Mouse (Mus musculus): ENCODE results near the gene Zfp994. TPM values are rescaled to one million over a fixed set of nuclear protein-coding genes. Genes with fewer than 3 reads are reported as not detected.
"Not testable (repeated sequence)": the region's sequence is repeated elsewhere in the genome, so short reads cannot be mapped to it uniquely, and the experiment has no call there.

Gene Zfp994
- polyA plus RNA-seq (2014; fragmentation: Nextera tagmentation; extraction: Ambion mirVana), result 3.6 and 4.6 TPM in 2 replicates

DNA sequence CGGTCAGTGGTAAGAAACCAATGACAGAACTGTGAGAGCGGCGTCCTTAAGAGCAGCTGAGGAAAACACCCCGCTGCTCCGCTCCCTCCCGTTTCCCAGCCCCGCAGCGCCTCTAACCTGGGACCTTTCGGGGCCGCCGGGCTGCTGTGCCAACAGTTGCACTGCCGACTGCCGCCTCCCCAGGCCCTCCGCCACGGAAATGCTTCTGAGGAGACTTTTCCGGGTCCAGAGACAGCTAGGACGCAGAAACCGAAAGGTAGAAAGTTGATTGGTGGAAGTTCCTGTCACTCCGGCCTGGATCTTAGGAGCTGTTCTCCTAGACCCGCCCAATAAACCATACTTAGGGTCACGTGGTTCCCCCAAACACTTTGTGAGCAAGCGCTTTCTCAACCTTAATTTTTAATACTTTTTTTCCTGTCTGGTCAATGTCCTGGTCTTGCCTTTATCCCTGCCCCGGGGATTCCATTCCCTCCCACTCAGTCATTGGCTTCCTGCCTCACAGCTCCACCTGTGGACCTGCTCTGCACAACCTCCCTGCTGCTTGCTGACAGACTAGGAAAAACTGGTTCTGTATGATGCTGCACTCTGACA lies at the start of gene Zfp994:
Gene Zfp994, minus strand, starts transcription at position 195 of the 591 bp plus-strand sequence.
- H3K4me1 ChIP-seq (ENCODE audit: control insufficient read depth, insufficient read depth, low read length); H3K36me3 ChIP-seq (ENCODE audit: control insufficient read depth, insufficient read depth, low read length); H3K9me3 ChIP-seq (ENCODE audit: control insufficient read depth, low read depth, low read length); H3K27me3 ChIP-seq (ENCODE audit: control insufficient read depth, insufficient read depth, low read length); H3K9ac ChIP-seq (replicated peaks; ENCODE audit: low read depth, low read length): not testable (repeated sequence)
- Histone ChIP-seq H3K27ac (ENCODE audit: low read length) (peak within 1 kb of the TSS; percentile 66; the same call in 1 of the 2 replicates), H3K4me3 (ENCODE audit: low read depth, low read length) (peak within 1 kb of the TSS; percentile 49), H3K4me2 (replicated peaks; ENCODE audit: low read depth, low read length) (peak within 1 kb of the TSS; percentile 29)
- WGBS, result under 1% methylated on average over 23 of the region's 23 CpGs
- peak; percentile 100 for ATAC-seq (ENCODE audit: insufficient number of reproducible peaks, insufficient read depth, low FRiP score, low read depth)

DNA sequence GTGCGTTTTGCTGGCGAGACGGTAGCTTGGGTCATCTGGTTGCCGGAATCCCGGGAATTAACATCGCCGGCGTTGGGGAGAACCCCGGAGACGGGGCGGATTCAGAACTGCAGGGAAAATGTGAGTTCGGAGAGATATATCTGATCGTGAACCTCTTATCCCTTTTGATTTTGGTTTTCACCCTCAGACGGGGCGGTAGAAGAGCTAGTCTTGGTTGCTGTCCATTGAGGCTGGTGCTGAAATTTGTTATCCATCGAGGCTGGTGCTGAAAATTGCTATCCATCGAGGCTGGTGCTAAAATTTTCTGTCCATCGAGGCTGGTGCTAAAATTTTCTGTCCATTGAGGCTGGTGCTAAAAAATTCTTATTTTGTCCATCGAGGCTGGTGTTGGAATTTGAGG lies 5.3 kb upstream of the Zfp994 start:
- not testable (repeated sequence) for H3K9me3 ChIP-seq (ENCODE audit: control insufficient read depth, low read depth, low read length); H3K27ac ChIP-seq (ENCODE audit: low read length); H3K4me2 ChIP-seq (replicated peaks; ENCODE audit: low read depth, low read length); H3K27me3 ChIP-seq (ENCODE audit: control insufficient read depth, insufficient read depth, low read length); H3K36me3 ChIP-seq (ENCODE audit: control insufficient read depth, insufficient read depth, low read length); ATAC-seq (ENCODE audit: insufficient number of reproducible peaks, insufficient read depth, low FRiP score, low read depth); H3K4me3 ChIP-seq (ENCODE audit: low read depth, low read length); H3K9ac ChIP-seq (replicated peaks; ENCODE audit: low read depth, low read length); H3K4me1 ChIP-seq (ENCODE audit: control insufficient read depth, insufficient read depth, low read length)
- 59% methylated on average over 18 of the region's 19 CpGs for WGBS

DNA sequence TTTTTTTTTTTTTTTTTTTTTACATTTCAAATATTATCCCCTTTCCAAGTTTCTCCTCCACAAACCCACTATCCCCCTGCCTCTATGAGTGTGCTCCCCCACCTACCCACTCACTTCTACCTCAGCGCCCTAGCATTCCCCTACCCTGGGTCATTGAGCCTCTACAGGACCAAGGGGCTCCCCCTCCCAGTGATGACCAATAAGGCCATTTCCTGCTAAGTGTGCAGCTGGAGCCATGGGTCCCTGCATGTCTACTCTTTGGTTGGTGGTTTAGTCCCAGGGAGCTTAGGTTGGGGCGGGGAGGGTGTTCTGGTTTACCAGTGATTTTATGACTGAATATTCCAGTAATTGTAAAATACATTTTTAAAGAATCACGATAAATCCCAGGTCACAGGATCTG lies 401 bp downstream of the Zfp994 start:
- ATAC-seq (ENCODE audit: insufficient number of reproducible peaks, insufficient read depth, low FRiP score, low read depth), result peak; percentile 77
- not testable (repeated sequence) for H3K36me3 ChIP-seq (ENCODE audit: control insufficient read depth, insufficient read depth, low read length); H3K9me3 ChIP-seq (ENCODE audit: control insufficient read depth, low read depth, low read length); H3K27ac ChIP-seq (ENCODE audit: low read length); H3K9ac ChIP-seq (replicated peaks; ENCODE audit: low read depth, low read length); H3K27me3 ChIP-seq (ENCODE audit: control insufficient read depth, insufficient read depth, low read length); H3K4me1 ChIP-seq (ENCODE audit: control insufficient read depth, insufficient read depth, low read length)
- peak overlapping the region; percentile 49 for H3K4me3 ChIP-seq (ENCODE audit: low read depth, low read length)
- WGBS, result 2% methylated on average over 3 of the region's 3 CpGs
- H3K4me2 ChIP-seq (replicated peaks; ENCODE audit: low read depth, low read length), result peak overlapping the region; percentile 29

DNA sequence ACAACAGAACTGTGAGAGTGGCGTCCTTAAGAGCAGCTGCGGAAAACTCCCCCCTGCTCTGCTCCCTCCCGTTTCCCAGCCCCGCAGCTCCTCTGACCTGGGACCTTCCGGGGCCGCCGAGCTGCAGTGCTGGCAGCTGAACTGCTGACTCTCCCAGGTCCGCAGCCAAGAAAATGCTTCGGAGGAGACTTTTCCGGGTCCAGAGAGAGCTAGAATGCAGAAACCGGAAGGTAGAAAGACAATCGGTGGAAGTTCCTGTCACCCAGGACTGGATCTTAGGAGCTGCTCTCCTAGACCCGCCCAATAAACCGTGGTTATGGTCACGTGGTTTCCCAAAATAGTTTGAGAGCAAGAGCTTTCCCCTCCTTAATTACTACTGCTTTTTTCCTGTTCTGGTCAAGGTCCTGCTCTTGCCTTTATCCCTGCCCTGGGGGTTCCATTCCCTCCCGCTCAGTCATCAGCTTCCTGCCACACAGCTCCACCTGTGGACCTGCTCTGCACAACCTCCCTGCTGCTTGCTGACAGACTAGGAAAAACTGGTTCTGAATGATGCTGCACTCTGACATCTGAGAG lies 59.6 kb downstream of the Zfp994 start, which contains the start of gene Zfp947:
Gene Zfp947, minus strand, starts transcription at position 469 of the 573 bp plus-strand sequence.
- not testable (repeated sequence) for H3K27me3 ChIP-seq (ENCODE audit: control insufficient read depth, insufficient read depth, low read length); H3K9ac ChIP-seq (replicated peaks; ENCODE audit: low read depth, low read length); H3K9me3 ChIP-seq (ENCODE audit: control insufficient read depth, low read depth, low read length); H3K4me1 ChIP-seq (ENCODE audit: control insufficient read depth, insufficient read depth, low read length); H3K36me3 ChIP-seq (ENCODE audit: control insufficient read depth, insufficient read depth, low read length)
- WGBS, result under 1% methylated on average over 16 of the region's 16 CpGs
- peak within 1 kb of the TSS; percentile 58; the same call in 1 of the 2 replicates for H3K27ac ChIP-seq (ENCODE audit: low read length)
- peak; percentile 90 for ATAC-seq (ENCODE audit: insufficient number of reproducible peaks, insufficient read depth, low FRiP score, low read depth)
- peak within 1 kb of the TSS; percentile 43 for H3K4me3 ChIP-seq (ENCODE audit: low read depth, low read length)
- peak within 1 kb of the TSS; percentile 37 for H3K4me2 ChIP-seq (replicated peaks; ENCODE audit: low read depth, low read length)

DNA sequence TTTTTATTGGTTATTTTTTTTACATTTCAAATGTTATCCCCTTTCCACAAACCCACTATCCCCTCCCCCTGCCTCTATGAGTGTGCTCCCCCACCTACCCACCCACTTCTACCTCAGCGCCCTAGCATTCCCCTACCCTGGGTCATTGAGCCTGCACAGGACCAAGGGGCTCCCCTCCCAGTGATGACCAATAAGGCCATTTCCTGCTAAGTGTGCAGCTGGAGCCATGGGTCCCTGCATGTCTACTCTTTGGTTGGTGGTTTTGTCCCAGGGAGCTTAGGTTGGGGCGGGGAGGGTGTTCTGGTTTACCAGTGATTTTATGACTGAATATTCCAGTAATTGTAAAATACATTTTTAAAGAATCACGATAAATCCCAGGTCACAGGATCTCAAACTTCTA lies 60.1 kb downstream of the Zfp994 start:
- not testable (repeated sequence) for H3K27me3 ChIP-seq (ENCODE audit: control insufficient read depth, insufficient read depth, low read length); H3K9me3 ChIP-seq (ENCODE audit: control insufficient read depth, low read depth, low read length); H3K36me3 ChIP-seq (ENCODE audit: control insufficient read depth, insufficient read depth, low read length); H3K9ac ChIP-seq (replicated peaks; ENCODE audit: low read depth, low read length); H3K4me1 ChIP-seq (ENCODE audit: control insufficient read depth, insufficient read depth, low read length)
- ATAC-seq (ENCODE audit: insufficient number of reproducible peaks, insufficient read depth, low FRiP score, low read depth), result peak; percentile 50; the same call in 1 of the 2 replicates
- Histone ChIP-seq H3K4me3 (ENCODE audit: low read depth, low read length) (peak overlapping the region; percentile 43), H3K27ac (ENCODE audit: low read length) (peak overlapping the region; percentile 58; the same call in 1 of the 2 replicates), H3K4me2 (replicated peaks; ENCODE audit: low read depth, low read length) (peak overlapping the region; percentile 37)
- WGBS, result 5% methylated on average over 3 of the region's 3 CpGs

DNA sequence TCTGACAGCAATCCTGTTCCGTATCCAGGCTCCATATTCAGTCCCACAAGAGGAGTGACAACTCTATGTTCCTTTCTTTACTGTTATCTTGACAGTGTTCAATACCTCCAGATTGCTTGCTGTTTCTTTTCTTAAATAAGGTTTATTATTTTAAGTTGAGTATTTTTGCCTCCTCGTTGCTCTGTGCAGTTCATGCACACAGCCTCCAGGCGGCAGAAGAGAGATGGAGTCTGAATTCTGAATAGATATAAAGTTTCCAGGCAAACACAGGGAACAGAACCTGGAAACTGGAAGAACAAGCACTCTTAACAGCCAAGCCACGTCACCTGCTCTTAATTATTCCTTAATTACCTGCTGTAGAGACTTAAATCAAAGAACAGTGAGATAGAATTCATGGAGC lies 71.5 kb downstream of the Zfp994 start:
- WGBS, result 70% methylated on average over 2 of the region's 4 CpGs
- H3K4me3 ChIP-seq (ENCODE audit: low read depth, low read length); ATAC-seq (ENCODE audit: insufficient number of reproducible peaks, insufficient read depth, low FRiP score, low read depth); H3K9me3 ChIP-seq (ENCODE audit: control insufficient read depth, low read depth, low read length); H3K36me3 ChIP-seq (ENCODE audit: control insufficient read depth, insufficient read depth, low read length); H3K4me2 ChIP-seq (replicated peaks; ENCODE audit: low read depth, low read length); H3K4me1 ChIP-seq (ENCODE audit: control insufficient read depth, insufficient read depth, low read length); H3K27ac ChIP-seq (ENCODE audit: low read length); H3K27me3 ChIP-seq (ENCODE audit: control insufficient read depth, insufficient read depth, low read length); H3K9ac ChIP-seq (replicated peaks; ENCODE audit: low read depth, low read length): not testable (repeated sequence)

Other genes starting within 250 kb of the Zfp994 start
- 4.1 and 4.5 TPM in 2 replicates for gene Zfp947, start 59.4 kb downstream of the Zfp994 start, polyA plus RNA-seq (2014; fragmentation: Nextera tagmentation; extraction: Ambion mirVana)
- gene CT030661.1, start 89.2 kb upstream of the Zfp994 start, polyA plus RNA-seq (2014; fragmentation: Nextera tagmentation; extraction: Ambion mirVana), result 15.3 and 15.5 TPM in 2 replicates
- gene Zfp944, start 135.8 kb upstream of the Zfp994 start, polyA plus RNA-seq (2014; fragmentation: Nextera tagmentation; extraction: Ambion mirVana), result 14.6 and 15.7 TPM in 2 replicates
- gene Zfp758, start 135.8 kb upstream of the Zfp994 start, polyA plus RNA-seq (2014; fragmentation: Nextera tagmentation; extraction: Ambion mirVana), result 11.1 and 13.4 TPM in 2 replicates
- gene Zfp946, start 198.6 kb upstream of the Zfp994 start, polyA plus RNA-seq (2014; fragmentation: Nextera tagmentation; extraction: Ambion mirVana), result 18.1 and 19.2 TPM in 2 replicates

Data from stomach, embryonic 14.5 days (tissue).